In genomic region chr12:12517020-12517419, GRCm38 (mm10) we compare ENCODE assay signal across 22 mouse cellular contexts.
DNase-seq lines count a peak whose midpoint lies in the region; ATAC-seq lines count a peak whose summit lies in the region.
"Had no signal": no experiment of that assay in that cellular context is flagged by ENCODE, and none has a peak within 500 bp of the region (broad histone marks: within the 10 kb centered on the region; RNA-seq: fewer than 3 reads in every experiment).

No protein-coding gene starts in this region.

- WGBS in intestine, embryonic 15.5 days, result 71% methylated on average over 4 of the region's 4 CpGs
- 77% methylated on average over 4 of the region's 4 CpGs for WGBS in intestine, embryonic 16.5 days
- 73% methylated on average over 4 of the region's 4 CpGs for WGBS in stomach, embryonic 16.5 days
- WGBS in forebrain, embryonic 14.5 days, result 89% methylated on average over 4 of the region's 4 CpGs

- H3K36me3 ChIP-seq in intestine, embryonic 15.5 days, result no peaks in the 10 kb centered on the region
- H3K36me3 ChIP-seq in intestine, embryonic 16.5 days (ENCODE audit: control insufficient read depth, insufficient read depth, low read length), result no peaks in the 10 kb centered on the region
- no peaks in the 10 kb centered on the region for H3K36me3 ChIP-seq in stomach, embryonic 16.5 days (ENCODE audit: control insufficient read depth, insufficient read depth, low read length)
- no peaks in the 10 kb centered on the region for H3K36me3 ChIP-seq in forebrain, embryonic 14.5 days (ENCODE audit: control insufficient read depth, insufficient read depth, low read length)
- H3K36me3 ChIP-seq: embryonic facial prominence, embryonic 13.5 days; embryonic facial prominence, embryonic 15.5 days; forebrain, embryonic 10.5 days; forebrain, embryonic 12.5 days; forebrain, embryonic 15.5 days had no signal

- no peaks in the 10 kb centered on the region for H3K4me1 ChIP-seq in intestine, embryonic 15.5 days (replicated peaks)
- H3K4me1 ChIP-seq in intestine, embryonic 16.5 days (ENCODE audit: control insufficient read depth, insufficient read depth, low read length), result no peaks in the 10 kb centered on the region
- H3K4me1 ChIP-seq in stomach, embryonic 16.5 days (ENCODE audit: control insufficient read depth, insufficient read depth, low read length), result 0 out of 2 replicates have a peak, but pooled peaks cover 5% of the 10 kb centered on the region
- H3K4me1 ChIP-seq in forebrain, embryonic 14.5 days (ENCODE audit: control insufficient read depth, insufficient read depth, low read length), result peaks cover 4% of the 10 kb centered on the region; the same call in 1 of the 2 replicates
- H3K4me1 ChIP-seq: embryonic facial prominence, embryonic 13.5 days; embryonic facial prominence, embryonic 15.5 days had no signal

- H3K9ac ChIP-seq in intestine, embryonic 15.5 days, result no peak overlapping the region
- H3K9ac ChIP-seq in intestine, embryonic 16.5 days (ENCODE audit: low read depth, low read length), result no peak overlapping the region
- no peak overlapping the region for H3K9ac ChIP-seq in stomach, embryonic 16.5 days (ENCODE audit: low read length)
- no peak overlapping the region for H3K9ac ChIP-seq in forebrain, embryonic 14.5 days (ENCODE audit: low read length)
- H3K9ac ChIP-seq: embryonic facial prominence, embryonic 13.5 days; embryonic facial prominence, embryonic 15.5 days; forebrain, embryonic 12.5 days; forebrain, embryonic 15.5 days; forebrain, postnatal 0 days had no signal

- no peak overlapping the region for H3K4me2 ChIP-seq in intestine, embryonic 15.5 days (replicated peaks)
- no peak overlapping the region for H3K4me2 ChIP-seq in intestine, embryonic 16.5 days (ENCODE audit: low read depth, low read length)
- no peak overlapping the region for H3K4me2 ChIP-seq in stomach, embryonic 16.5 days (ENCODE audit: low read depth, low read length)
- H3K4me2 ChIP-seq in forebrain, embryonic 14.5 days (ENCODE audit: low read length), result no peak overlapping the region
- H3K4me2 ChIP-seq: embryonic facial prominence, embryonic 13.5 days; embryonic facial prominence, embryonic 15.5 days; forebrain, embryonic 12.5 days; forebrain, embryonic 15.5 days had no signal

- H3K9me3 ChIP-seq in intestine, embryonic 15.5 days, result no peaks in the 10 kb centered on the region
- no peaks in the 10 kb centered on the region for H3K9me3 ChIP-seq in intestine, embryonic 16.5 days (ENCODE audit: control insufficient read depth, low read length)
- no peaks in the 10 kb centered on the region for H3K9me3 ChIP-seq in stomach, embryonic 16.5 days (replicated peaks; ENCODE audit: control insufficient read depth, low read length)
- no peaks in the 10 kb centered on the region for H3K9me3 ChIP-seq in forebrain, embryonic 14.5 days (replicated peaks; ENCODE audit: control insufficient read depth, low read length)
- H3K9me3 ChIP-seq: embryonic facial prominence, embryonic 13.5 days; embryonic facial prominence, embryonic 15.5 days; forebrain, embryonic 10.5 days; forebrain, embryonic 12.5 days; forebrain, embryonic 15.5 days had no signal

- no peak overlapping the region for H3K4me3 ChIP-seq in intestine, embryonic 15.5 days (replicated peaks)
- H3K4me3 ChIP-seq in intestine, embryonic 16.5 days (ENCODE audit: low read length), result no peak overlapping the region
- H3K4me3 ChIP-seq in stomach, embryonic 16.5 days (replicated peaks; ENCODE audit: low read length), result no peak overlapping the region
- no peak overlapping the region for H3K4me3 ChIP-seq in forebrain, embryonic 14.5 days (ENCODE audit: low read depth, low read length)
- H3K4me3 ChIP-seq: embryonic facial prominence, embryonic 13.5 days; embryonic facial prominence, embryonic 15.5 days; erythroblast, embryonic 14.5 days; forebrain, embryonic 10.5 days; forebrain, embryonic 12.5 days; forebrain, embryonic 15.5 days had no signal

- no peak for DNase-seq in adrenal gland, adult 8-10 months
- no peak for DNase-seq in frontal cortex, postnatal 25 days (ENCODE audit: low spot score in 2 of 2)
- DNase-seq in forebrain, embryonic 14.5 days (ENCODE audit: low spot score), result no peak
- DNase-seq: adrenal gland, adult 2 months; adrenal gland, postnatal 14 days; adrenal gland, postnatal 36 days; cerebellum, adult 11-12 months; cerebellum, adult 2 months; cerebellum, adult 9-10 months; cerebellum, postnatal 10 days; cerebellum, postnatal 25 days; embryo, embryonic 11 days; forebrain, postnatal 0 days had no signal

- ATAC-seq in intestine, embryonic 15.5 days, result peak; percentile 87
- ATAC-seq in intestine, embryonic 16.5 days, result peak; percentile 88
- ATAC-seq in stomach, embryonic 16.5 days (ENCODE audit: insufficient read depth, low FRiP score), result peak; percentile 37; the same call in 1 of the 2 replicates
- no peak for ATAC-seq in forebrain, embryonic 14.5 days
- ATAC-seq: forebrain, embryonic 15.5 days; forebrain, postnatal 0 days had no signal

- no peaks in the 10 kb centered on the region for H3K27me3 ChIP-seq in intestine, embryonic 15.5 days (replicated peaks)
- H3K27me3 ChIP-seq in intestine, embryonic 16.5 days (replicated peaks; ENCODE audit: control insufficient read depth, insufficient read depth, low read length), result no peaks in the 10 kb centered on the region
- H3K27me3 ChIP-seq in stomach, embryonic 16.5 days (ENCODE audit: control insufficient read depth, insufficient read depth, low read length), result no peaks in the 10 kb centered on the region
- no peaks in the 10 kb centered on the region for H3K27me3 ChIP-seq in forebrain, embryonic 14.5 days (replicated peaks; ENCODE audit: control insufficient read depth, insufficient read depth, low read length)
- H3K27me3 ChIP-seq: embryonic facial prominence, embryonic 13.5 days; embryonic facial prominence, embryonic 15.5 days; forebrain, embryonic 12.5 days; forebrain, embryonic 15.5 days had no signal

- H3K27ac ChIP-seq in intestine, embryonic 15.5 days, result no peak overlapping the region
- H3K27ac ChIP-seq in intestine, embryonic 16.5 days (ENCODE audit: low read length), result no peak overlapping the region
- H3K27ac ChIP-seq in stomach, embryonic 16.5 days (ENCODE audit: low read length), result no peak overlapping the region
- H3K27ac ChIP-seq in forebrain, embryonic 14.5 days (ENCODE audit: low read depth, low read length), result no peak overlapping the region
- H3K27ac ChIP-seq: embryonic facial prominence, embryonic 13.5 days; embryonic facial prominence, embryonic 15.5 days; forebrain, embryonic 10.5 days; forebrain, embryonic 12.5 days; forebrain, embryonic 15.5 days had no signal
